Mouse (Mus musculus): ENCODE data around the gene Obox8. TPM values are rescaled to one million over a fixed set of nuclear protein-coding genes. Genes with fewer than 3 reads are reported as not detected.

Obox8 gene
- total RNA-seq (2021) = not detected
- long read RNA-seq, experiment 1 = 0 reads
- long read RNA-seq, experiment 2 = 0 reads

- intact Hi-C loops (cut with DNase I; ENCODE audit: low total_unique reads) = no loop called here
- DNase-seq = no peak
Observed at GRCm38 (mm10) chr7:14333457-14333856, at the start of gene Obox8. TSS of gene Obox8 (minus strand) at chr7:14333557.

GRCm38 (mm10) chr7:14317209-14317608 lies 16.1 kb downstream of the Obox8 start:
- intact Hi-C loops (cut with DNase I; ENCODE audit: low total_unique reads) = no loop called here
- DNase-seq = no peak

- DNase-seq = no peak
- intact Hi-C loops (cut with DNase I; ENCODE audit: low total_unique reads) = no loop called here
Observed at GRCm38 (mm10) chr7:14308671-14309070, 24.7 kb downstream of the Obox8 start.

GRCm38 (mm10) chr7:14307571-14307970 lies 25.8 kb downstream of the Obox8 start:
- DNase-seq = no peak
- intact Hi-C loops (cut with DNase I; ENCODE audit: low total_unique reads) = no loop called here

Other genes with a start within 250 kb of the Obox8 start
- gene Sult2a3, start 210.5 kb downstream of the Obox8 start, total RNA-seq (2021) = not detected
- gene Sult2a6, start 78.7 kb downstream of the Obox8 start, total RNA-seq (2021) = not detected
- not detected for gene Sult2a8, start 113.2 kb upstream of the Obox8 start, total RNA-seq (2021)
- not detected for gene Sult2a7, start 160.7 kb upstream of the Obox8 start, total RNA-seq (2021)
- gene Vmn1r90, start 229.9 kb upstream of the Obox8 start, total RNA-seq (2021) = under 1 TPM in 1 of 2 experiments, not detected in 1; 0.04 TPM